Mouse (Mus musculus) MEL (cell line): Measurements from ENCODE around the gene Flrt1. TPM values are rescaled to one million over a fixed set of nuclear protein-coding genes. Genes with fewer than 3 reads are reported as not detected.

Experiments used
- DNase-seq: peaks from one replicate; pipeline ENCODE4 v3.0.0; 2011; ENCODE audit warnings: low read depth, low spot score
- H3K27ac ChIP-seq: 2 replicates; pipeline ENCODE4 v1.5.1; 2012; ENCODE audit warnings: low read depth, mild to moderate bottlenecking, control low read depth, low read length, moderate library complexity; ENCODE audit not compliant: control insufficient read depth
- H3K27me3 ChIP-seq, 2 experiments: fragments of 150-350 bp in 1 of 2; sonication (generic) in 1 of 2; 2 replicates each; pipeline ENCODE4 v1.6.1; 2012; ENCODE audit warnings: low read length in 2 of 2, mild to moderate bottlenecking in 2 of 2, improper control_type of control experiment in 1 of 2, moderate library complexity in 1 of 2; ENCODE audit not compliant: insufficient read depth in 2 of 2, control insufficient read depth in 1 of 2
- H3K36me3 ChIP-seq, 2 experiments: 2 replicates each; pipeline ENCODE4 v1.6.1; 2012 to 2014; ENCODE audit warnings: low read length in 2 of 2, improper control_type of control experiment in 1 of 2, inconsistent platforms in 1 of 2, mild to moderate bottlenecking in 1 of 2; ENCODE audit not compliant: insufficient read depth in 2 of 2, control insufficient read depth in 1 of 2
- H3K4me1 ChIP-seq, 2 experiments: fragments of 150-350 bp in 1 of 2; sonication (generic) in 1 of 2; 2 replicates each; pipeline ENCODE4 v1.6.1; 2012; ENCODE audit warnings: low read length in 2 of 2, improper control_type of control experiment in 1 of 2, mild to moderate bottlenecking in 1 of 2; ENCODE audit not compliant: insufficient read depth in 2 of 2, control insufficient read depth in 1 of 2
- H3K4me3 ChIP-seq, 2 experiments: fragments of 150-350 bp in 1 of 2; sonication (generic) in 1 of 2; 2 replicates each; pipeline ENCODE4 v1.5.1; 2012; ENCODE audit warnings: low read depth in 2 of 2, low read length in 2 of 2, mild to moderate bottlenecking in 2 of 2, moderate library complexity in 2 of 2, control low read depth in 1 of 2, improper control_type of control experiment in 1 of 2; ENCODE audit not compliant: control insufficient read depth in 1 of 2, insufficient read depth in 1 of 2
- H3K79me2 ChIP-seq: 2 replicates; pipeline ENCODE4 v1.6.1; 2012; ENCODE audit warnings: mild to moderate bottlenecking, low read length, moderate library complexity; ENCODE audit not compliant: control insufficient read depth, poor library complexity, insufficient read depth
- H3K9ac ChIP-seq: 2 replicates; pipeline ENCODE4 v1.6.1; 2012; ENCODE audit warnings: low read depth, mild to moderate bottlenecking, control low read depth, low read length, moderate library complexity; ENCODE audit not compliant: control insufficient read depth, poor library complexity, severe bottlenecking
- H3K9me3 ChIP-seq: fragments of 150-350 bp; sonication (generic); replicated peaks from 2 replicates; pipeline ENCODE4 v1.6.1; 2012; ENCODE audit warnings: mild to moderate bottlenecking, low read length, improper control_type of control experiment, moderate library complexity; ENCODE audit not compliant: insufficient read depth
- BHLHE40 ChIP-seq: IDR thresholded peaks from 2 replicates; pipeline ENCODE4 v1.6.1; 2012; ENCODE audit warnings: low read depth, mild to moderate bottlenecking, inconsistent platforms, low read length, improper control_type of control experiment, borderline replicate concordance
- CHD1 ChIP-seq: IDR thresholded peaks from 2 replicates; pipeline ENCODE4 v1.6.1; 2012; ENCODE audit warnings: low read depth, mild to moderate bottlenecking, inconsistent platforms, low read length, improper control_type of control experiment
- E2F4 ChIP-seq: IDR thresholded peaks from 2 replicates; pipeline ENCODE4 v1.6.1; 2011; ENCODE audit warnings: low read depth, low read length, improper control_type of control experiment, borderline replicate concordance
- ELF1 ChIP-seq: IDR thresholded peaks from 2 replicates; pipeline ENCODE4 v1.6.1; 2014; ENCODE audit warnings: low read depth, mild to moderate bottlenecking, inconsistent platforms, low read length, improper control_type of control experiment, moderate library complexity
- EP300 ChIP-seq, 2 experiments: IDR thresholded peaks; 2 replicates each; pipeline ENCODE4 v1.6.1; 2011; ENCODE audit warnings: improper control_type of control experiment in 2 of 2, low read length in 2 of 2, low read depth in 1 of 2, mild to moderate bottlenecking in 1 of 2
- ETS1 ChIP-seq: IDR thresholded peaks from 2 replicates; pipeline ENCODE4 v1.6.1; 2012; ENCODE audit warnings: low read depth, mild to moderate bottlenecking, inconsistent platforms, low read length, improper control_type of control experiment, moderate library complexity
- GATA1 ChIP-seq: IDR thresholded peaks from 2 replicates; pipeline ENCODE4 v1.6.1; 2011; ENCODE audit warnings: low read depth, low read length, improper control_type of control experiment
- HCFC1 ChIP-seq: IDR thresholded peaks from 2 replicates; pipeline ENCODE4 v1.6.1; 2012; ENCODE audit warnings: low read depth, mild to moderate bottlenecking, inconsistent platforms, low read length, improper control_type of control experiment, moderate library complexity
- JUND ChIP-seq: IDR thresholded peaks from 2 replicates; pipeline ENCODE4 v1.6.1; 2011; ENCODE audit warnings: low read depth, mild to moderate bottlenecking, improper control_type of control experiment, low read length
- MAZ ChIP-seq: IDR thresholded peaks from 2 replicates; pipeline ENCODE4 v1.6.1; 2012; ENCODE audit warnings: low read depth, mild to moderate bottlenecking, inconsistent platforms, low read length, improper control_type of control experiment
- MEF2A ChIP-seq: IDR thresholded peaks from 2 replicates; pipeline ENCODE4 v1.6.1; 2014; ENCODE audit warnings: low read depth, mild to moderate bottlenecking, inconsistent platforms, low read length, improper control_type of control experiment; ENCODE audit not compliant: poor library complexity, insufficient replicate concordance, severe bottlenecking; ENCODE audit errors: extremely low read depth
- MYB ChIP-seq: IDR thresholded peaks from 2 replicates; pipeline ENCODE4 v1.6.1; 2011; ENCODE audit warnings: mild to moderate bottlenecking, low read depth, low read length, improper control_type of control experiment
- MYC ChIP-seq: IDR thresholded peaks from 2 replicates; pipeline ENCODE4 v1.6.1; 2011; ENCODE audit warnings: low read depth, mild to moderate bottlenecking, low read length, improper control_type of control experiment, moderate library complexity
- NELFE ChIP-seq: IDR thresholded peaks from 2 replicates; pipeline ENCODE4 v1.6.1; 2011; ENCODE audit warnings: low read depth, low read length, improper control_type of control experiment
- NRF1 ChIP-seq: IDR thresholded peaks from 2 replicates; pipeline ENCODE4 v1.6.1; 2014; ENCODE audit warnings: low read depth, mild to moderate bottlenecking, inconsistent platforms, low read length, improper control_type of control experiment, moderate library complexity; ENCODE audit not compliant: poor library complexity, insufficient read depth, severe bottlenecking
- POLR2A ChIP-seq, 2 experiments: IDR thresholded peaks; 2 replicates each; pipeline ENCODE4 v1.6.1; 2011 to 2012; ENCODE audit warnings: low read length in 2 of 2, mild to moderate bottlenecking in 2 of 2, control low read depth in 1 of 2, improper control_type of control experiment in 1 of 2, low read depth in 1 of 2, moderate library complexity in 1 of 2; ENCODE audit not compliant: control insufficient read depth in 1 of 2, insufficient read depth in 1 of 2, poor library complexity in 1 of 2
- POLR2AphosphoS5 ChIP-seq: IDR thresholded peaks from 2 replicates; pipeline ENCODE4 v1.6.1; 2012; ENCODE audit warnings: low read depth, borderline replicate concordance, mild to moderate bottlenecking, inconsistent platforms, low read length, moderate library complexity, mixed read lengths
- RAD21 ChIP-seq: IDR thresholded peaks from 2 replicates; pipeline ENCODE4 v1.6.1; 2011; ENCODE audit warnings: mild to moderate bottlenecking, low read depth, low read length, improper control_type of control experiment
- TAL1 ChIP-seq: IDR thresholded peaks from 2 replicates; pipeline ENCODE4 v1.6.1; 2012; ENCODE audit warnings: mild to moderate bottlenecking, inconsistent platforms, low read length, moderate library complexity, mixed read lengths
- TBP ChIP-seq: IDR thresholded peaks from 2 replicates; pipeline ENCODE4 v1.8.0; 2011; ENCODE audit warnings: low read depth, low read length, improper control_type of control experiment
- UBTF ChIP-seq: IDR thresholded peaks from 2 replicates; pipeline ENCODE4 v1.6.1; 2012; ENCODE audit warnings: low read depth, mild to moderate bottlenecking, inconsistent platforms, low read length, improper control_type of control experiment, moderate library complexity, borderline replicate concordance; ENCODE audit not compliant: insufficient read depth
- USF1 ChIP-seq: IDR thresholded peaks from 2 replicates; pipeline ENCODE4 v1.6.1; 2014; ENCODE audit warnings: low read depth, mild to moderate bottlenecking, inconsistent platforms, low read length, improper control_type of control experiment, moderate library complexity
- ZMIZ1 ChIP-seq: IDR thresholded peaks from 2 replicates; pipeline ENCODE4 v1.6.1; 2012; ENCODE audit warnings: low read depth, mild to moderate bottlenecking, inconsistent platforms, low read length, improper control_type of control experiment, moderate library complexity
- ZNF384 ChIP-seq: IDR thresholded peaks from 2 replicates; pipeline ENCODE4 v1.6.1; 2012; ENCODE audit warnings: low read depth, mild to moderate bottlenecking, inconsistent platforms, low read length, improper control_type of control experiment
- polyA plus RNA-seq, 2 experiments: library from polyadenylated mRNA; stranded (reverse) in 1 of 2; unstranded in 1 of 2; fragments of >175 nt in 1 of 2; fragments of >200 nt in 1 of 2; gene quantifications; 2 replicates each; pipeline versions ENCODE4 v1.2.1 to v1.2.4; 2012; ENCODE audit warnings: low replicate concordance in 2 of 2, low read depth in 1 of 2; ENCODE audit not compliant: insufficient read length in 2 of 2, insufficient read depth in 1 of 2, missing spikeins in 1 of 2
- total RNA-seq: library from RNA; depleted of rRNA; stranded (reverse); fragments of 300-350 nt; gene quantifications from 2 replicates; pipeline ENCODE4 v1.2.3, GENCODE M21; 2012

Gene Flrt1
- total and polyA plus RNA-seq, 3 experiments, result not detected

DNA sequence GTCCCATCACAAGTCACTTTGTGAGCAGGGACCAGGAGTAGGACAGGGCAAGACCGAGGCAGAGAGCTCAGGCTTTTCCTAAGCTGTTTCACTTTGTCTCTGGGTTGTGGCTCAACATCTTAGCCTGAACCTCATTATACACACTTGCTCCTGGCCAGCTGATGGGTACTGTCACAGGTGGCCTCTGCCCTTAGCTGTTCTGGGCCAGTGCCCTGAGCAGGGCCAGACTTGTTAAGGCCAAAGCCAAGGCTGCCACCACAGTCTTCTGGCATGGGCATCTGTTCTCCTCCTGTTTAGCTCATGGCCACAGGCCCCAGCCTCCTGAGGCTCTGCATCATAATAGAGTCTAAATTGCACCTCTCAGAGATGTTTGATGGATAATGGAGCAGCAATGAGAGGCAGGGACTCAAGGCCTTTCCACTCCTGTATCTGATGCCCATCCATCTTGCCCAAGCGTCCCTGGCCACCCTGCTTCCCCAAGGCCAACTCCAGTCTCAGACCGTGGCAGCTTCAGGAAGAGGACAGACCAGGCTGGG is 5.8 kb downstream of the Flrt1 start:
- TF ChIP-seq GATA1 (no peak), UBTF (no peak), ELF1 (no peak), ZMIZ1 (no peak), TBP (no peak), NRF1 (no peak), TAL1 (no peak), MEF2A (no peak), MYC (no peak), BHLHE40 (no peak), MAZ (no peak), HCFC1 (no peak), NELFE (no peak)
- H3K27me3 ChIP-seq, result no peaks in the 10 kb centered on the region

DNA sequence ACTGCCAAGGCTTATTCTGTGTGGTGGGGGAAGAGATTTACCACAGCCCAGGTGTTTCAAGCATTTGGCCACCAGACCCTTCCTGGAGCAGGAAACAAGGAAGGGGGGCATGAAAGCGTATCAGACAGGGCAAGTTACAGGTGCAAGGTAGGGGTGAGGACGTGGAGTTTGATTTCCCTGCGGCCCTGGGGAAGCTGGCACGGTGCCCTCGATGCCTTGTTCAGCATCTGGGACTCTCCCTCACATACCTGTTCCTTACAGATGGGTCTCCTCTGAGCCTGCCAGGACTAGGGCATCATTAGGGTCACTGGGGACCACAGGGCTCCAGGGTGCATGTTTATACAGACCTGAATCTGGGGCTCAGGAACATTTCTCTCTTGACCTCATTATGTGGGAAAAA is 12.8 kb downstream of the Flrt1 start:
- Histone ChIP-seq H3K9ac (no peak overlapping the region), H3K36me3 (no peaks in the 10 kb centered on the region), H3K9me3 (no peaks in the 10 kb centered on the region), H3K27me3 (no peaks in the 10 kb centered on the region), H3K4me3 (no peak overlapping the region), H3K27ac (no peak overlapping the region), H3K79me2 (no peaks in the 10 kb centered on the region), H3K4me1 (no peaks in the 10 kb centered on the region)
- no peak for DNase-seq
- TF ChIP-seq BHLHE40 (no peak), TBP (no peak), RAD21 (no peak), NRF1 (no peak), UBTF (no peak), POLR2A (IDR thresholded peaks at IDR 0.05; ENCODE audit: control insufficient read depth in 1 of 2, insufficient read depth in 1 of 2, low read depth in 1 of 2, low read length in 2 of 2, poor library complexity in 1 of 2) (no peak), JUND (no peak), MYB (no peak), USF1 (no peak), POLR2AphosphoS5 (no peak), GATA1 (no peak), E2F4 (no peak), CHD1 (no peak), EP300 (IDR thresholded peaks at IDR 0.05; ENCODE audit: low read depth in 1 of 2, low read length in 2 of 2) (no peak), NELFE (no peak), ZNF384 (no peak), ZMIZ1 (no peak), ETS1 (no peak)

More for the DNA sequence above, 5.8 kb downstream of the Flrt1 start:
- Histone ChIP-seq H3K79me2 (no peaks in the 10 kb centered on the region), H3K9ac (no peak overlapping the region), H3K9me3 (no peaks in the 10 kb centered on the region), H3K36me3 (no peaks in the 10 kb centered on the region), H3K27ac (no peak overlapping the region), H3K4me1 (no peaks in the 10 kb centered on the region), H3K4me3 (no peak overlapping the region)
- no peak for DNase-seq
